Mouse (Mus musculus) right cerebral cortex, postnatal 14 days (tissue): ENCODE measurements around the gene Ptpn18.
"Not testable (repeated sequence)": the region's sequence is repeated elsewhere in the genome, so short reads cannot be mapped to it uniquely, and the experiment has no call there.

Source experiments
- DNase-seq: peaks from one replicate; pipeline ENCODE4 v3.0.0; 2022

The Ptpn18 gene

GRCm38 (mm10) chr1:34468051-34468450 is 8.5 kb downstream of the Ptpn18 start:
- no peak for DNase-seq

- DNase-seq, result no peak
Measured at GRCm38 (mm10) chr1:34468500-34468899, 8.9 kb downstream of the Ptpn18 start.

GRCm38 (mm10) chr1:34469801-34470200 is 10.2 kb downstream of the Ptpn18 start:
- no peak for DNase-seq

- DNase-seq, result peak; percentile 25
Measured at GRCm38 (mm10) chr1:34472427-34473300, 13.1 kb downstream of the Ptpn18 start.

- no peak for DNase-seq
Measured at GRCm38 (mm10) chr1:34478891-34479655, 19.5 kb downstream of the Ptpn18 start.

- DNase-seq, result no peak
Measured at GRCm38 (mm10) chr1:34480801-34481200, 21.2 kb downstream of the Ptpn18 start.

GRCm38 (mm10) chr1:34481920-34482669 is 22.5 kb downstream of the Ptpn18 start:
- no peak for DNase-seq

- no peak for DNase-seq
Measured at GRCm38 (mm10) chr1:34484470-34484869, 24.9 kb downstream of the Ptpn18 start.

GRCm38 (mm10) chr1:34485461-34486188 is 26.1 kb downstream of the Ptpn18 start:
- peak; percentile 53 for DNase-seq

- DNase-seq, result no peak
Measured at GRCm38 (mm10) chr1:34487383-34487782, 27.8 kb downstream of the Ptpn18 start.

GRCm38 (mm10) chr1:34489852-34490541 is 30.4 kb downstream of the Ptpn18 start:
- DNase-seq, result no peak

- DNase-seq, result no peak
Measured at GRCm38 (mm10) chr1:34491480-34491879, 31.9 kb downstream of the Ptpn18 start.

GRCm38 (mm10) chr1:34502991-34503390 is 43.4 kb downstream of the Ptpn18 start:
- no peak for DNase-seq

- no peak for DNase-seq
Measured at GRCm38 (mm10) chr1:34505307-34505706, 45.7 kb downstream of the Ptpn18 start.

- DNase-seq, result no peak
Measured at GRCm38 (mm10) chr1:34505970-34506551, 46.5 kb downstream of the Ptpn18 start.

- no peak for DNase-seq
Measured at GRCm38 (mm10) chr1:34507986-34508385, 48.4 kb downstream of the Ptpn18 start.

GRCm38 (mm10) chr1:34510575-34510981 is 51.0 kb downstream of the Ptpn18 start:
- no peak for DNase-seq

GRCm38 (mm10) chr1:34511027-34511426 is 51.5 kb downstream of the Ptpn18 start:
- DNase-seq, result peak; percentile 63

GRCm38 (mm10) chr1:34513068-34513467 is 53.5 kb downstream of the Ptpn18 start:
- DNase-seq, result no peak

GRCm38 (mm10) chr1:34516595-34516994 is 57.0 kb downstream of the Ptpn18 start:
- DNase-seq, result no peak

- DNase-seq, result not testable (repeated sequence)
Measured at GRCm38 (mm10) chr1:34517297-34517696, 57.7 kb downstream of the Ptpn18 start.
